Mouse (Mus musculus) MEL (cell line): ENCODE data around the gene Cog3.

Experiments used
- CTCF ChIP-seq, 3 experiments: IDR thresholded peaks in 2 of 3; conservative IDR thresholded peaks in 1 of 3; 2 replicates each; pipeline ENCODE4 v1.5.1; 2011 to 2012; ENCODE audit warnings: low read length in 3 of 3, low read depth in 2 of 3, mild to moderate bottlenecking in 2 of 3, improper control_type of control experiment in 1 of 3, inconsistent platforms in 1 of 3, mixed read lengths in 1 of 3, moderate library complexity in 1 of 3; ENCODE audit not compliant: control insufficient read depth in 1 of 3, insufficient read depth in 1 of 3, poor library complexity in 1 of 3, severe bottlenecking in 1 of 3
- GABPA ChIP-seq: IDR thresholded peaks from 2 replicates; pipeline ENCODE4 v1.6.1; 2012; ENCODE audit warnings: low read depth, mild to moderate bottlenecking, inconsistent platforms, low read length, improper control_type of control experiment, moderate library complexity
- MAFK ChIP-seq: IDR thresholded peaks from 2 replicates; pipeline ENCODE4 v1.6.1; 2011; ENCODE audit warnings: low read depth, mild to moderate bottlenecking, low read length, improper control_type of control experiment, borderline replicate concordance
- MEF2A ChIP-seq: IDR thresholded peaks from 2 replicates; pipeline ENCODE4 v1.6.1; 2014; ENCODE audit warnings: low read depth, mild to moderate bottlenecking, inconsistent platforms, low read length, improper control_type of control experiment; ENCODE audit not compliant: poor library complexity, insufficient replicate concordance, severe bottlenecking; ENCODE audit errors: extremely low read depth
- POLR2A ChIP-seq, 2 experiments: IDR thresholded peaks; 2 replicates each; pipeline ENCODE4 v1.6.1; 2011 to 2012; ENCODE audit warnings: low read length in 2 of 2, mild to moderate bottlenecking in 2 of 2, control low read depth in 1 of 2, improper control_type of control experiment in 1 of 2, low read depth in 1 of 2, moderate library complexity in 1 of 2; ENCODE audit not compliant: control insufficient read depth in 1 of 2, insufficient read depth in 1 of 2, poor library complexity in 1 of 2
- POLR2AphosphoS2 ChIP-seq: IDR thresholded peaks from 2 replicates; pipeline ENCODE4 v1.6.1; 2011; ENCODE audit warnings: low read length, improper control_type of control experiment
- POLR2AphosphoS5 ChIP-seq: IDR thresholded peaks from 2 replicates; pipeline ENCODE4 v1.6.1; 2012; ENCODE audit warnings: low read depth, borderline replicate concordance, mild to moderate bottlenecking, inconsistent platforms, low read length, moderate library complexity, mixed read lengths

- TF ChIP-seq POLR2AphosphoS2 (no peak), POLR2A (IDR thresholded peaks at IDR 0.05; ENCODE audit: control insufficient read depth in 1 of 2, insufficient read depth in 1 of 2, low read depth in 1 of 2, low read length in 2 of 2, poor library complexity in 1 of 2) (no peak), MEF2A (no peak), MAFK (no peak), CTCF (IDR thresholded peaks at IDR 0.05 in 2 of 3, conservative IDR thresholded peaks at IDR 0.05 in 1 of 3; ENCODE audit: control insufficient read depth in 1 of 3, insufficient read depth in 1 of 3, low read depth in 2 of 3, low read length in 3 of 3, poor library complexity in 1 of 3, severe bottlenecking in 1 of 3) (no peak), POLR2AphosphoS5 (no peak), GABPA (no peak)
Measured at GRCm38 (mm10) chr14:75753206-75753605, 1.1 kb downstream of the Cog3 start.
